Mouse (Mus musculus) heart, adult 2 months (tissue): Measurements from ENCODE around the gene Efhc1.

Experiments used
- CTCF ChIP-seq: fragments of 200-600 bp; IDR thresholded peaks from 2 replicates; pipeline ENCODE4 v1.8.1; 2022; ENCODE audit warnings: antibody characterized with exemption, mild to moderate bottlenecking, moderate library complexity
- POLR2A ChIP-seq: fragments of 200-500 bp; IDR thresholded peaks from 2 replicates; pipeline ENCODE4 v1.6.1; 2011; ENCODE audit warnings: mild to moderate bottlenecking, low read depth, low read length, control low read depth; ENCODE audit not compliant: insufficient read depth

- no peak for TF ChIP-seq POLR2A
- no peak for TF ChIP-seq CTCF
Observed at GRCm38 (mm10) chr1:20925926-20926325, 25.5 kb upstream of the Efhc1 start.
